Mouse (Mus musculus): ENCODE results near the gene Flt1.

DNA sequence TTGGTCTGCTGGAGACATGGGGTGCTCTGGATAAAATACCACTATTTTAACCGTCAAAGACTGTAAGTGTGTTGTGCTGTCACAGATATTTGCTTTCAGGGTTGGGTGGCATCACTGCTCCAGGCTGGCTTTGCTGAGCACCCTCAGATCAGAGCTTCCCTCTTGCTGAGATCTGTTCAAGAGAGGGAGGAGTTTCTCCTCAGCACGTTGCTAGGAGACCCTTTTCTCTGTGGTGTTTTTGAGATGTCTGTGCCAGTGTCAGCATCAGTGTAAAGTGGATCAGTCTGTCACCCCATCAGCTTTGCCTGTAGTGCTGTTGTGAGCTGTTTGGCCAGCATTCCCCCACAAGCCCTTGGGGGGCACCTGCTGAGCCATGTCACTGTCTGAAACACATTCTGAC lies 98.9 kb downstream of the Flt1 start:
- no peak for TF ChIP-seq EP300 (IDR thresholded peaks at IDR 0.05; ENCODE audit: insufficient read depth, low read depth, low read length)
- TF ChIP-seq CTCF (IDR thresholded peaks at IDR 0.05), result no peak
- no peak for TF ChIP-seq POLR2A (IDR thresholded peaks at IDR 0.05; ENCODE audit: insufficient read depth, low read depth, low read length)

All from heart, adult 2 months (tissue).